Mouse (Mus musculus) embryonic facial prominence, embryonic 12.5 days (tissue): ENCODE results near the gene Clec2g. TPM values are rescaled to one million over a fixed set of nuclear protein-coding genes. Genes with fewer than 3 reads are reported as not detected.
"Not testable (repeated sequence)": the region's sequence is repeated elsewhere in the genome, so short reads cannot be mapped to it uniquely, and the experiment has no call there.

ENCODE experiments used
- ATAC-seq: fragments of 200-750 bp; cut with Nextera tagmentation; 2 replicates; pipeline ENCODE4 v1.8.0; 2017; ENCODE audit not compliant: insufficient number of reproducible peaks, insufficient read depth, low FRiP score, low TSS enrichment
- H3K27ac ChIP-seq: fragments of 300-500 bp; sonication (generic); 2 replicates; pipeline ENCODE4 v1.5.1; 2016; ENCODE audit warnings: mild to moderate bottlenecking
- H3K27me3 ChIP-seq: fragments of 300-500 bp; sonication (generic); 2 replicates; pipeline ENCODE4 v1.6.1; 2016; ENCODE audit warnings: mild to moderate bottlenecking, moderate library complexity
- H3K36me3 ChIP-seq: fragments of 300-500 bp; sonication (generic); 2 replicates; pipeline ENCODE4 v1.6.1; 2016; ENCODE audit warnings: mild to moderate bottlenecking
- H3K4me1 ChIP-seq: fragments of 300-500 bp; sonication (generic); 2 replicates; pipeline ENCODE4 v1.6.1; 2016
- H3K4me2 ChIP-seq: fragments of 300-500 bp; sonication (generic); replicated peaks from 2 replicates; pipeline ENCODE4 v1.6.1; 2016; ENCODE audit warnings: mild to moderate bottlenecking, moderate library complexity
- H3K4me3 ChIP-seq: fragments of 300-500 bp; sonication (generic); 2 replicates; pipeline ENCODE4 v1.5.1; 2016; ENCODE audit warnings: mild to moderate bottlenecking
- H3K9ac ChIP-seq: fragments of 300-500 bp; sonication (generic); 2 replicates; pipeline ENCODE4 v1.6.1; 2016; ENCODE audit warnings: mild to moderate bottlenecking, moderate library complexity
- H3K9me3 ChIP-seq: fragments of 300-500 bp; sonication (generic); 2 replicates; pipeline ENCODE4 v1.6.1; 2016; ENCODE audit warnings: mild to moderate bottlenecking, moderate library complexity
- WGBS: fragments of 180-500 bp; shearing (Covaris S2); methylation state at CpG from one replicate; pipeline ENCODE4 v1.1.7; 2016; 5-methylcytosine and 5-hydroxymethylcytosine counted together
- polyA plus RNA-seq: library from polyadenylated mRNA; unstranded; fragments of >200 nt; fragmentation: Nextera tagmentation; extraction: Ambion mirVana; gene quantifications from 2 replicates; pipeline ENCODE4 v1.2.1, GENCODE M21; 2016

Gene Clec2g
- polyA plus RNA-seq, 1 experiment from 2014 or later: not detected

DNA sequence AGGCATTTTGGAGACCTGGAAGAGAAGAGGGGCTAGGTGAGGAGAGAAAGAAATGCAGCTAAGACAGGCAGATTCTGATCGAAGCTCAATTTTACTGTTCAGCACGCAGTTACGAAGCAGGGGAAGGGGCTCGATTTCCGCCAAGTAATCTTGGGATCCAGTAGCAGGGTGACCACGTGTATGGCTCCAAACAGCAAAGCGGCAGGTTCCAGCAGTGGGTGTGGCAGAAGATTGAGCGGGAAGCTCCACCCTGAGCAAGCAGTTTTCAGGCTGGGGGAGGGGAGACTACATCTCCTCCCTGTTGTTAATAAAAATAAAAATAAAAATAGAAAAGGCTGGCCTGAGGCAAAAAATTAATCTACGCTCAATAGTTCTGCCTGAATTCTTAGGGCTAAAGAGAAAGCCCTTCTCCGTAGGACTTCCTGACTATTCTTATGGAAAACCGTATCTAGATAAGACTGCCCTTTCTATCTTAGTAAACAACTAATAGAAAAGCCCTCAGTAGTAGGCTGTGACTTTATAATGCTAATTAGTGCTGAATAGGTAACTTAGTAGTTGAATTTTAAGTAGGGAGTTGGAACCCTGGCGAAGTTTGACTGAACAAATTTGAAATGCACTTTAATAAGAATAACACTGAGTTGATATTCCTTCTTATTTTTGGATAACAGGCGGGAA is 62.7 kb downstream of the Clec2g start:
- no peak overlapping the region for H3K27ac ChIP-seq
- H3K9ac ChIP-seq: no peak overlapping the region
- H3K4me3 ChIP-seq: no peak overlapping the region
- H3K4me2 ChIP-seq: no peak overlapping the region
- 72% methylated on average over 13 of the region's 13 CpGs for WGBS
- H3K4me1 ChIP-seq: peaks cover 4% of the 10 kb centered on the region; the same call in 1 of the 2 replicates
- H3K36me3 ChIP-seq: no peaks in the 10 kb centered on the region
- H3K9me3 ChIP-seq: no peaks in the 10 kb centered on the region
- no peak for ATAC-seq
- H3K27me3 ChIP-seq: no peaks in the 10 kb centered on the region

DNA sequence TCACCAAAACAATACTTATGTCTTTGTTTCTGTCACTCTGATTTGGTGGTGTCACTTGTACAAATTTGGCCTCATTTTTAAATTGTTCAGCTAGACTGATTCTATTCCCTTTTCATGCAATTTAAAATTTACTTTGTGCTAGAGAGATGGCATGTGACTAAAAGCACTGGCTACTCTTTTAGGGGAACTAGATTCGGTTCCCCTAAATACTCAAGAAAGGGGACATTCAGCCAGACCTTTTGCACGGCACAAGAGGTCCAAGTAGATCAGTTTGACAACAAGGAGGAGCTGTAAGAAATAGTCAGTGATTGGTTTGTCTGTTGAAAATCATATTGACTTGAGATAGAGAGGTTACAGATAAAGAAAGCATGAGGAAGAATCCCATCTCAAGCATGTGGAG is 67.2 kb downstream of the Clec2g start:
- H3K27ac ChIP-seq: no peak overlapping the region
- H3K9ac ChIP-seq: no peak overlapping the region
- no peaks in the 10 kb centered on the region for H3K4me1 ChIP-seq
- ATAC-seq: no peak
- no peak overlapping the region for H3K4me2 ChIP-seq
- H3K27me3 ChIP-seq: no peaks in the 10 kb centered on the region
- WGBS: 86% methylated on average over 2 of the region's 2 CpGs
- no peak overlapping the region for H3K4me3 ChIP-seq
- H3K36me3 ChIP-seq: no peaks in the 10 kb centered on the region
- no peaks in the 10 kb centered on the region for H3K9me3 ChIP-seq

DNA sequence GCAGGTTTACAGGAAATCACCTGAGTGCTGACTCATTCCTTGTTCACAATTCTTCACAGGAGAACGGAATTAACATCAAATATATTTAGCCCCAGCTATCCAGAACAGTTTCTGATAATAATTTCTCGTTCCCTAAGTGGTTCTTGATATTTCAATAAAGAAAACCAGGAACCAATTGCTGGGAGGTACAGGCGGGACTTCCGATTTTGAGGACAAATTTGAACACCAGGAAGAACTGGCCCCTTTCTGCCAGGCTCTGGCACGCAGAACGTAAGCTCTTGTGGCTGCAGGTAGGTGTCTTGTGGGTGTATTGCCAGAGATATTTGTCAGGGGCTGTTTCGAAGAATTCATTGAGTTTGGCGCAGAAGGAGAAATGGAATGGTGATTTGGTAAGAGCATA is 74.4 kb downstream of the Clec2g start:
- Histone ChIP-seq H3K36me3 (no peaks in the 10 kb centered on the region), H3K9ac (no peak overlapping the region), H3K4me1 (no peaks in the 10 kb centered on the region), H3K27ac (no peak overlapping the region), H3K4me3 (no peak overlapping the region), H3K27me3 (no peaks in the 10 kb centered on the region), H3K4me2 (no peak overlapping the region), H3K9me3 (no peaks in the 10 kb centered on the region)
- no peak for ATAC-seq
- WGBS: 90% methylated on average over 8 of the region's 8 CpGs

DNA sequence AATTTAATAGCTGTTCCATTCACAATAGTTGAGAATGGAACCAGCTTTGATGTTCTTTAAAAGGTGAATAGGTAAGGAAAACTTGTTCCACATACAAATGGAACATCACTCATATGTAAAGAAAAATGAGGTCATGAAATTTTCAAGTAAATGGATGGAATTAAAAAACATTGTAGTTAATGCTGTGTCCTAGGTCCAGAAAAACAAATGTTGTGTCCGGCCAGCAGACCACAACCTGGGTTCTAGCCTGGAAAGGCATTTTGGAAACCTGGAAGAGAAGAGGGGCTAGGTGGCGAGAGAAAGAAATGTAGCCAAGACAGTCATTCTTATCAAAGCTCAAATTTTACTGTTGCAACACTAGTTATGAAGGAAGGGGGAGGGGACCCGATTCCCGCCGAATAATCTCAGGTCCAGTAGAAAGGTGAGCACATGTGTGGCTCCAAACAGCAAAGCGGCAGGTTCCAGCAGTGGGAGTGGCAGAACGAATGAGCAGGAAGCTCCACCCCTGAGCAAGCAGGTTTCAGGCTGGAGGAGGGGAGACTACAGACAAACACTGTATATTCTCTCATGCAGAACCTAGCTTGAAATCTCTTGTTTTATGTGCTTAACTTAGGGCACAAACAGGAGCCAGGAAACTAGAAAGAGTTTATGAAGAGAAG is 75.8 kb downstream of the Clec2g start:
- H3K4me3 ChIP-seq, ATAC-seq, H3K9me3 ChIP-seq, H3K27me3 ChIP-seq, H3K4me2 ChIP-seq, H3K36me3 ChIP-seq, H3K9ac ChIP-seq, H3K4me1 ChIP-seq, H3K27ac ChIP-seq: not testable (repeated sequence)
- WGBS: 84% methylated on average over 7 of the region's 7 CpGs

DNA sequence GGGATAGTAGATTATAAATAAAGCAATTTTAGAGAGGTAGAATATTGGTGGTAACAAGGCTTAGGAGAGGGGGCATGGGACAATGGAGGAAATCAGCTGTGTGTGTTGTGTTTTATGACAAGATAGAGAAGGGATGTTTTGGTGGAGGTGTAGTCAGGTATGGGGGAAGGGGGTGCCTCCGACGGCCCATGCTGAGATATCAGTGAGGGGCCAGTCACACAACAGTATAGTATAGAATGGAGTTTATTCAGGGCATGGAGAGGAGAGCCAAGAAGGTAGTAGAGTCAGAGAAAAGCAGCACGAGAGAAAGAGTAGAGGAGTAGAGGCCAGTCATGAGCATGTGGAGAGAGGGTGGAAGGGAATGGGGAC is 76.3 kb downstream of the Clec2g start:
- WGBS: 84% methylated on average over 3 of the region's 3 CpGs

DNA sequence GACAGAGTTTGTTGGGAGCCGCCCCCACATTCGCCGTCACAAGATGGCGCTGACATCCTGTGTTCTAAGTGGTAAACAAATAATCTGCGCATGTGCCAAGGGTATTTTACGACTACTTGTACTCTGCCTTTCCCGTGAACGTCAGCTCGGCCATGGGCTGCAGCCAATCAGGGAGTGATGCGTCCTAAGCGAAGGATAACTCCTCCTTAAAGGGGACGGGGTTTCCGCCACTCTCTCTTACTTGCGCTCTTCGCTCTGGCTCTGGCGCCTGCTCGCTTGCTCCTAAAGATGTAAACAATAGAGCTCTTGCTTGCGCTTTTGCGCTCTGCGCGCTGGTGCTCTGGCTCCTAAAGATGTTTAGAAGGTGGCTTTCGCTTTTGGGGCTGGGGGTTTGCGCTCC is 77.8 kb downstream of the Clec2g start:
- H3K9ac ChIP-seq, H3K36me3 ChIP-seq, H3K27me3 ChIP-seq, H3K4me3 ChIP-seq, ATAC-seq, H3K4me1 ChIP-seq, H3K4me2 ChIP-seq, H3K27ac ChIP-seq, H3K9me3 ChIP-seq: not testable (repeated sequence)
- 97% methylated on average over 19 of the region's 23 CpGs for WGBS

More for the DNA sequence above, 76.3 kb downstream of the Clec2g start:
- no peak overlapping the region for H3K27ac ChIP-seq
- no peaks in the 10 kb centered on the region for H3K9me3 ChIP-seq
- no peaks in the 10 kb centered on the region for H3K4me1 ChIP-seq
- no peak overlapping the region for H3K4me3 ChIP-seq
- no peaks in the 10 kb centered on the region for H3K36me3 ChIP-seq
- ATAC-seq: 0 out of 2 replicates have a peak, but pooled peaks have one; percentile 28
- H3K4me2 ChIP-seq: no peak overlapping the region
- no peak overlapping the region for H3K9ac ChIP-seq
- no peaks in the 10 kb centered on the region for H3K27me3 ChIP-seq

DNA sequence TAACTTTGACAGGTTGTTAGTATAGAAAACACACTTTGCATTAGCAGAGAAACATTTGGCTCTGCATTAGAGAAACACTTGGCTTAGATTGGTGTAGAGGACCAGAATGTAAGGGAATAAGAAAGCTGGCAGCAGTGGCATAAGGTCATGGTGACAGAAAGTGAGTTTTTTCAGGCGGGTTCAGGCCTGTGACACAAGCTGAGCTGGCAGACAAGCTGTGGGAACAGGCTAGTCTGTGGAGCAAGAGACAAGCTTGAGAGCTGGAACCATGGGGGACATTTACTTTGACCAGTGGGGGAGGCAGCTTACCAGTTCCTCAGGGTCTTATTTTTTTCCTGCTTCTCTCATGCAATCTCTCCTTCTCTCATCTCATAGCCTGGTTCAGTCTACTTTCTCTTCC is 78.8 kb downstream of the Clec2g start:
- Histone ChIP-seq H3K27me3 (no peaks in the 10 kb centered on the region), H3K9ac (no peak overlapping the region), H3K36me3 (no peaks in the 10 kb centered on the region), H3K4me2 (no peak overlapping the region), H3K4me3 (no peak overlapping the region), H3K4me1 (no peaks in the 10 kb centered on the region), H3K9me3 (no peaks in the 10 kb centered on the region), H3K27ac (no peak overlapping the region)
- ATAC-seq: no peak
- 54% methylated on average over 1 of the region's 1 CpGs for WGBS

DNA sequence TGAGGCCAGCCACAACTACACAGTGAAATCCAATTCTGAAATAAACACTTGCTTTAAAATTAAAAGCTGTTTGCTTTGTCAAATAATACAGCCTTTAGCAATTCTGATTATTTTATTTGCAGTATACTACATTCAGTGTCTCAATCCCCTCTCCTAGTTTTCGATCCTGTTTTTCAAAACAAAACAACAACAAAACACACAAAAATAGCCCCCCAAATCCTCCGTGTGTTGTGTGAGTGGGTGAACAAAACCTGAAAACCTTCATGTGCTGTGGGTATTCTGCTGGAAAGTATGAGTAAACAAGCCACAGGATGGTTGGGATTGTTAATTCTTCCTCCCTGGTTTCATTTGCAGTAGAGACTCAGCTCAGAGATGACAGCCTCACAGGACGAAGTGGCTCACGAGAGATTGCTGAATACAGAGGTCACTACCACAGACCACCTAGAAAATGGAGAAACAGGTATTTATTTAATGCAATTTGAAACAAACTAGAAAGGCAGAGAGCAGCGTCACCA is 79.6 kb downstream of the Clec2g start:
- Histone ChIP-seq H3K27ac (no peak overlapping the region), H3K4me2 (no peak overlapping the region), H3K9ac (no peak overlapping the region), H3K9me3 (no peaks in the 10 kb centered on the region), H3K4me1 (no peaks in the 10 kb centered on the region), H3K4me3 (no peak overlapping the region), H3K36me3 (no peaks in the 10 kb centered on the region), H3K27me3 (no peaks in the 10 kb centered on the region)
- no peak for ATAC-seq
- 77% methylated on average over 5 of the region's 5 CpGs for WGBS

DNA sequence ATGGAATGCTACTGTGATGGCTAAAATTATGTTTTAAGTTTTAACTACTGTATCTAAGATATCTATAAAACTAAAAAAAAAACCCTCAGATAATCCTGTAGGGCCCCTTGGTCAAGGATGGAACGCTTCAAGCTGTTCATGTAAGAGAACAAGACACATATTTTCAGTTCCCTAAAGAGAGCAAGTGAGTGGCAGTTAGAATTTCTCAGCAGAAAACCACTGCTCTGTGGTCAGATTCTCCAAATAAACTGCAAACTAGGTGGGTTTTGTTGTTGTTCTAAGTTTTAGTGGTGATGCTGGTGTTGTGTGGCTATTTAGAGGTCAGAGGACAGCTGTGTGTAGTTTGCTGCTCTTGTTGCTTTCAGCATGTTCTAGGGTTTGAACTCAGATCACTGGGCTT is 80.2 kb downstream of the Clec2g start:
- no peak for ATAC-seq
- Histone ChIP-seq H3K27ac (no peak overlapping the region), H3K27me3 (no peaks in the 10 kb centered on the region), H3K4me2 (no peak overlapping the region), H3K9me3 (no peaks in the 10 kb centered on the region), H3K4me1 (no peaks in the 10 kb centered on the region), H3K4me3 (no peak overlapping the region), H3K36me3 (no peaks in the 10 kb centered on the region), H3K9ac (no peak overlapping the region)
- WGBS: 86% methylated on average over 1 of the region's 1 CpGs

DNA sequence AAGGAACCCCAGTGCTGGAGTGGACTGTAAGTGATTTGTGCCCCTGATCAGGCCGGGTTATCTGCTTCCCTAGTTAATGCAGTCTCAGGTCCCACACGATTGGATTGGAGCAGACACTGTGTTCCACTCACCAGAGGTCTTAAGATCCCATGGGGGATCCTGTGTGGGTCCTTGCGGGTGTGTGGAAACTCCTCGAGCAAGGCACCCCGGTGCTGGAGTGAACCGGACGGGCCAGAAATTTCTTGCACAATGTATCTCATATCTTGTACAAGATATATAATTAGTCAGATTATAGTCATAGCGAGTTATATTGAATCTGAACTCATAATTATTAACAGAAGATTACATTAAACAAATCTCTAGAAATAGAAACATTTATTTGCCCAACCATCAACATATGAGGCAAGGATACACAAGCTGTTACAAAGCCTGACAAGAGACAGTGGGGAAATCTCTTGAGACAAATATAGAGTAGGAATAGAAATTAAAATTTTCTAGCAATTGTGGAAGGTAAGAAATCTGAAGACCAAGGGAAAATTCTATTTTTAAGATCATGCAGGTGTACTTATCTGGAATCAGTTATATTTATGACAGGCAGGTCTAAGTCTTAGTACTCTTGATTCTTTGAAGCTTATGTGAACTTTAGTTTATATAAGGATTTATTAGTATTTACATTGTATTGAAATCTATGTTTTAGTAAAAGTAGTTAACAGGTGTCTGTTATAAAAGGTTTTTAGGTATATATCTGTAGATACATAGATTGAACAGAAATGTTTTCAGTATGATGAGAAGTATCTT is 93.5 kb downstream of the Clec2g start:
- H3K4me2 ChIP-seq: no peak overlapping the region
- H3K4me1 ChIP-seq: no peaks in the 10 kb centered on the region
- H3K9ac ChIP-seq: no peak overlapping the region
- no peak overlapping the region for H3K27ac ChIP-seq
- 87% methylated on average over 8 of the region's 8 CpGs for WGBS
- no peaks in the 10 kb centered on the region for H3K36me3 ChIP-seq
- H3K27me3 ChIP-seq: no peaks in the 10 kb centered on the region
- H3K4me3 ChIP-seq: no peak overlapping the region
- ATAC-seq: no peak
- H3K9me3 ChIP-seq: no peaks in the 10 kb centered on the region

DNA sequence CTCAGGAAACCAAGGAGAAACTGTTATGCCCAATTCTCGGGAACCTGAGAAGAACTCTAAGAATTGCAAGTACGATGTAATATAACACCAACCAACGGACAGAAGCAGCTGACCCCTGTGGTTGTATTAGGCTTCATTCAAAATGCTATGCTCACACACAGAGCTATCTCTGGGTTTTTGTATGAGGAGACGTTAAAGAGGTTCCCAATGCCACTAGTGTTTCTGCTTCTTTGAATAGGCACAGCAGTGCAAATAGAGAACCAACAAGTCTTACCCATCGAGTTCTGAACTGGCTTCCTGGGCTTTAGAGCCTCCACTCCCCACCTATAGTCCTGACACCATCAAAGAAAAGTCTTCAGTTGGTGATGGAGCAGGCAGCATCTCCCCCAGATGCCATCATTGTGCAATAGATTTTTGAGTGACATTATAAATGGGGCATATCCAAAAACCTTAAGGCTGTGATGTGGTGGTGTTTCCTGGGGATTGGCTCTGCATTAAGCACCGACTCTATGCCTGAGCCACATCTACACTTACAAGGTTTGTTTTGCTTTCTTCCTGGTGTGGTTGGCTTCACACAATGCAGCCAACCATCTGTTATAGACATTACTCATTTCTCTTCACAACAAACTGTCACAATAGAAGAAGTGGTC is 96.1 kb downstream of the Clec2g start:
- no peak overlapping the region for H3K27ac ChIP-seq

More for the DNA sequence above, 96.1 kb downstream of the Clec2g start:
- Histone ChIP-seq H3K4me1 (no peaks in the 10 kb centered on the region), H3K4me3 (no peak overlapping the region), H3K9ac (no peak overlapping the region), H3K36me3 (no peaks in the 10 kb centered on the region), H3K27me3 (no peaks in the 10 kb centered on the region), H3K4me2 (no peak overlapping the region), H3K9me3 (no peaks in the 10 kb centered on the region)
- WGBS: 52% methylated on average over 6 of the region's 6 CpGs
- ATAC-seq: no peak
